Mouse (Mus musculus): ENCODE results near the gene Iqce. TPM values are rescaled to one million over a fixed set of nuclear protein-coding genes. Genes with fewer than 3 reads are reported as not detected.

Iqce gene
- total RNA-seq, 2 experiments from 2014 or later = 2.6 to 3.1 TPM

- intact Hi-C loops (cut with DNase I) = no loop called here
- DNase-seq = no peak
Measured at GRCm38 (mm10) chr5:140621092-140621491, 81.1 kb downstream of the Iqce start.

GRCm38 (mm10) chr5:140619895-140620736, 82.1 kb downstream of the Iqce start:
- DNase-seq = no peak

GRCm38 (mm10) chr5:140619151-140619771, 82.9 kb downstream of the Iqce start:
- DNase-seq = peak; percentile 67 to 72
- intact Hi-C loops (cut with DNase I) = loop anchor here (1.0 to 5.0 kb wide), 3 partner anchors 52 to 782 kb away; no protein-coding TSS in a partner anchor

More at GRCm38 (mm10) chr5:140619895-140620736, 82.1 kb downstream of the Iqce start:
- intact Hi-C loops (cut with DNase I) = loop anchor here (1.0 to 5.0 kb wide), 3 partner anchors 53 to 783 kb away; no protein-coding TSS in a partner anchor

- intact Hi-C loops (cut with DNase I) = loop anchor here (5.0 kb wide), 1 partner anchor 780 kb away; no protein-coding TSS in a partner anchor
- DNase-seq = no peak
Measured at GRCm38 (mm10) chr5:140617714-140618113, 84.5 kb downstream of the Iqce start.

- intact Hi-C loops (cut with DNase I) = loop anchor here (5.0 kb wide), 1 partner anchor 779 kb away; no protein-coding TSS in a partner anchor
- no peak for DNase-seq
Measured at GRCm38 (mm10) chr5:140616691-140617090, 85.5 kb downstream of the Iqce start.

GRCm38 (mm10) chr5:140616110-140616503, 86.1 kb downstream of the Iqce start:
- intact Hi-C loops (cut with DNase I) = loop anchor here (5.0 kb wide), 1 partner anchor 779 kb away; no protein-coding TSS in a partner anchor
- DNase-seq = no peak

- no peak for DNase-seq
- intact Hi-C loops (cut with DNase I) = loop anchor here (5.0 kb wide), 1 partner anchor 778 kb away; no protein-coding TSS in a partner anchor
Measured at GRCm38 (mm10) chr5:140615321-140616109, 86.7 kb downstream of the Iqce start.

- intact Hi-C loops (cut with DNase I) = loop anchor here (5.0 kb wide), 1 partner anchor 778 kb away; no protein-coding TSS in a partner anchor
- no peak for DNase-seq
Measured at GRCm38 (mm10) chr5:140614837-140615236, 87.3 kb downstream of the Iqce start.

- DNase-seq = no peak
- intact Hi-C loops (cut with DNase I) = no loop called here
Measured at GRCm38 (mm10) chr5:140614141-140614540, 88.0 kb downstream of the Iqce start.

- intact Hi-C loops (cut with DNase I) = no loop called here
- no peak for DNase-seq
Measured at GRCm38 (mm10) chr5:140612191-140612590, 90.0 kb downstream of the Iqce start.

Other genes with a start within 250 kb of the Iqce start
- gene Chst12, start 196.8 kb downstream of the Iqce start, total RNA-seq (2021) = 1 to 10 TPM; 4.1 to 5.6 TPM
- gene Grifin, start 137.3 kb downstream of the Iqce start, total RNA-seq (2021) = not detected
- 1 to 10 TPM; 3.5 to 3.8 TPM for gene Lfng, start 95.1 kb downstream of the Iqce start, total RNA-seq (2021)
- gene Ttyh3, start 53.3 kb downstream of the Iqce start, total RNA-seq (2021) = 1 to 10 TPM; 4.6 to 5.2 TPM
- gene Brat1, start 2.6 kb upstream of the Iqce start, total RNA-seq (2021) = 1 to 10 TPM; 4.6 to 5.1 TPM
- under 1 TPM; 0.22 to 0.38 TPM for gene Amz1, start 21.7 kb upstream of the Iqce start, total RNA-seq (2021)
- 10 to 100 TPM; 23.1 to 26.4 TPM for gene Gna12, start 128.1 kb upstream of the Iqce start, total RNA-seq (2021)

Measured in gastrocnemius, postnatal 36 days (tissue).